Mouse (Mus musculus) layer of hippocampus, postnatal 10 days (tissue): ENCODE data around the gene Wdr63. TPM values are rescaled to one million over a fixed set of nuclear protein-coding genes. Genes with fewer than 3 reads are reported as not detected.
"Not testable (repeated sequence)": the region's sequence is repeated elsewhere in the genome, so short reads cannot be mapped to it uniquely, and the experiment has no call there.

Experiments used
- DNase-seq, 2 experiments: peaks; one replicate each; pipeline ENCODE4 v3.0.0; 2021; ENCODE audit warnings: low spot score in 2 of 2
- total RNA-seq, 2 experiments: library from RNA; stranded (reverse); gene quantifications; 2 replicates each; pipeline ENCODE4 v1.2.3; 2021

Wdr63 gene
- total RNA-seq, 2 experiments from 2014 or later, result 0.96 to 1.7 TPM

DNA sequence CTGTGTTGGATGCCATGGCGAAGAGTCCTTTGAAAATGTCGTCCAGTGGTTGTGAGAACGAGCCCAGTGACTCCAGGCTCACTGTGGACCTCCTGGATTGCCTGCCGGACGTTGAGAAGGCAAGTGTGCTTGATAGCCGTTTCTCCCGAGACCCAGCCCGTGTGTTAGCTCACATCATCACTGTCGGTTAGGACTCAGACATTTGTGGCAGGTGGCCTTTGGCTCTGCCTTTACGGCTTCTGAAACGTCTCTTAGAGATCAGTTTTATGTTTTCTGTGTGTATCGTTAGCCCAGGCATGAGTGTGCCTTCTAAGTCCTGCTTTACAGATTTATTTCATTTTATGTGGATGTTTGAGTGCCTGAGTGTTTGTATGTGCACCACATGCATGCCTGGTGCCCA, 93.6 kb downstream of the Wdr63 start:
- DNase-seq, result no peak

DNA sequence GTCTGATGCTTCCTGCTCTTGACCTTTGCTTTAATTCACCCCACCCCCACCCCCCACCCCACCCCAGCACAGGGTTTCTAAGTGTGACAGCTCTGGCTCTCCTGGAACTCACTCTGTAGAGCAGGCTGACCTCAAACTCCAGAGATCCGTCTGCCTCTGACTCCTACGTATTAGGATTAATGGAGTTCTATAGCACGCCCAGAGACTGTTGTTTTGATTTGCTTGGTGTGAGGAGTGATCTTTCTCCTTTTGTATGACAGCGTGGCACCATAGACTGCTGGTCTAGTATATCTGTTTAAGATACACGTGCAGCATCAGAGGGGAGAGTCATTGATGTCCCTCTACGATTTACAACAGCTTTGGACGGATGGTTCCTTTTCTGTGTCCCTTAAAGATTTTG, 94.4 kb downstream of the Wdr63 start:
- no peak for DNase-seq

DNA sequence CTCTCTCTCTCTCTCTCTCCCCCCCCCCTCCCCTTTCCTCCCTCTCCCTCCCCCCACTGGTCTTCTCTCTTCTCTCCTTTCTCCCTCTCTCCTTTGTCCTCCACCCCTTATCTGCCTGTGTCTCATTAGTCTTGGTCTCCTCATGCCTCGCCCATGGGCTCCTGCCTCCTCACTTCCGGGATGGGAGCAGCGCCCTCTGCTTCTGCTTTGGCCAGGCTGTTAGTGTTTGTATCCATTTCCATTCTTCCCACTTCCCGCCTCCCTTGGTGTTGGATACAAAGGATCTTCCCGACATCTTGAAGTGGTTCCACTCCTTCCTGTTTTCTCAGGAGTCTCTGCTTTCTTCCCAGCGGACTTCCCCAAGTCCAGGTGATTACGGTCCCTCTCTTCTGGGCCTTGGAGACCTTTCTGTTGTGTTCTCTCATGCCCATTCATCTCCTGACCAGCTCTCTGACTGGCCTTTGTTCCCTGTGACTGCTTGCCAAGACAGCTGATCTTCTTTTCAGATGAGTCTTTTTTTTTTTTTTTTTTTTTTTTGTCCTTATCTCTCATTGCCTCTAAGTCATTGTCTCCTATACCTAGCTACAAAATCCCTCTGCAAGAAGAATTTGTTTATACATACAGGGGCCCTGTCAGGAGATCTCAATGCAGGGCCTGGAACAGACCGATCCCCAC, 96.2 kb downstream of the Wdr63 start:
- DNase-seq, result no peak

DNA sequence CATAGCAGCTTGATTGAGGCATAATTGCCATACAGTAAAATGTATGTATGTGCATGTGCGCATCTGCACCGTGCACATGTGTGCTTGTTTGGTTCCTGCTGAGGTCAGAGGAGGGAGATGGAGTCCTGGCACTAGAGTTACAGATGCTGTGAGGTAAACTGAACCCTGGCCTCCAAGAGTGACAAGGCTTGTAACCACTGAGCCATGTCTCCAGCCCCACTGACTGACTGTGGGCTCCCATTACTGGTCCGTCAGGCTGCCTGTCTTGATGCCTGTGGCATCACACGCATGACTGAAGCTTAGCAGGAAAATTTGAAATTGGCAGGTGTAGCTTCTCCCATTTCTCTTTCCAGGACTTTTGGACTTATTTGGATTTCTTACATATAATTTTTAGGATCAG, 97.2 kb downstream of the Wdr63 start:
- DNase-seq, result no peak

DNA sequence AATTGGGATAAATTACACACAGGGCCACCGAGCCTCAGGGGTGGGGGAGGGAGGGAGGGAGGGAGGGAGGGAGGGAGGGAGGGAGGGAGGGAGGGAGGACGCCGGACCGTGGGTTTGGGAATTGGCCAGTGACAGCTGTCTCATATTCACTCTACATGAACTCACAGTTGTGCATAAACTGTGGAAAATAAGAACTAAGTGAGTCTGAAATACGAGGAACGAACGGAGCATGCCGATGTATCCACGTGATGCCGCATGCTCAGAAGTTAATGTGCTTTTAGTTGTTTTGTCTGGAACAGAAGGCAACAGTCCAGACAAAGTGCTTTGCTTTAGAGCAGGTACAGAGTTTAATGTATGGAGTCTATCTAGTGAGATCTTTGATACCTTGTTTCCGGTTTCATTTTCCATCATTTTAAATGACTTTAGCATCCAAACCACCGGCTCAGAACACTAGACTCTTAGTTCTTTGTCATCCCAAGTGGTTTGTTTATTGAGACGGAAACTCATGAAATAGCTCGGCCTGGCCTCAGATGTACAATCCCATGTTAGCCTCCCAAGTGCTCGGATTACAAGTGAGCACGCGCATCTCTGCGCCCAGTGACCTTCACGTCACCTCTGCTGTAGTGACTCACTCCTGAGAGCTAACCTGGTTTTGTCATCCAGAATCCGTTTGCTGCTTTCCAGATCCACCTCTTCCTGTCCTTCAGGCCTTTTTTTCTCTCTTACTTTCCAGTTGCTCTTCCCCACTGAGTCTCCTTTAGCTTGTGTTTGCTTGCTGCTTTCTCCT, 97.9 kb downstream of the Wdr63 start:
- no peak for DNase-seq

DNA sequence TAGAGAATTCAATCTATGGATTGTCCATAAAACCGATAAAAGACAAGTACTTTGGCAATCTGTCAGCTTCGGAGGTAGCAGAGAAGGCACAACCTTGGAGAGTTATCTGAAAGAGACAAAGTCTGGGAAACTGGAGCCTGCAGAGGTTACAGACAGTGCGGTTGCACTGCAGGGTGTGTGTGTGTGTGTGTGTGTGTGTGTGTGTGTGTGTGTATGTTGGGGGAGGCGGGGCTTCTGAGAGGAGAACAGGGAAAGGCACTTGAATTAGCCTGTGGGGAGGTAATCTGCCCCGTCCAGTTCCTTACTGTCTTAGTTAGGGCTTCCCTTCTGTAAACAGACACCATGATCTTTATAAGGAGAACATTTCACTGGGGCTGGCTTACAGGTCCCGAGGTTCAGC, 100.1 kb downstream of the Wdr63 start:
- no peak for DNase-seq

DNA sequence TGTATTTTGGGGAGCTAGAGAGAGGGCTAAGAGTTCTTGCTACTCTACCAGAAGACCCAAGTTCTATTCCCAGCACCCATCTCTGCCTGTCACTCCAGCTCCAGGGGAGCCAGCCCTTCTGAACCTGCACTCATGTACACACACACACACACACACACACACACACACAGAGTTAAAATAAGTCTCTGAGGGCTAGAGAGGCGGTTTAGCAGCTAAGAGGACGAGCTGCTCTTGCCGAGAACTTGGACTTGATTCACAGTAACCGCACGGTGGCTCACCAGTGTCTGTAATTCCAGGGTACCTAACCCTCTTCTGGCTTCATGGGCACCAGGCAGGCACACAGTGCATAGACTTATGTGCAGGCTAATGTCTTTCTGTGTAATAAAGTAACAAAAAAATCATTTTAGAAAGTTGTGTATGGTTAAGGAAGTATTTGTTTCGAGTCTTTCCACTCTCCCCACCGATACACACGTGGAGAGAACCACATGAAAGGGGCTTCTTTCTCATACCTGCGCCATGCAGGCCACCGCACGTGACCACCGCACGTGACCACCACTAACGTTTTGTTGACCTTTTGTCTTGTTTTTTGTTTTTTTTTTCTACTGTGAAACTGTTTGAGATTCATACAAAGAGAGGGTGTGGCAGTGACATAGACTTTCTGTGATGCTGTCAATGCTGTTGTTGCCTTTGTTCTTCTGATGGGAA, 103.4 kb downstream of the Wdr63 start:
- DNase-seq, result no peak

DNA sequence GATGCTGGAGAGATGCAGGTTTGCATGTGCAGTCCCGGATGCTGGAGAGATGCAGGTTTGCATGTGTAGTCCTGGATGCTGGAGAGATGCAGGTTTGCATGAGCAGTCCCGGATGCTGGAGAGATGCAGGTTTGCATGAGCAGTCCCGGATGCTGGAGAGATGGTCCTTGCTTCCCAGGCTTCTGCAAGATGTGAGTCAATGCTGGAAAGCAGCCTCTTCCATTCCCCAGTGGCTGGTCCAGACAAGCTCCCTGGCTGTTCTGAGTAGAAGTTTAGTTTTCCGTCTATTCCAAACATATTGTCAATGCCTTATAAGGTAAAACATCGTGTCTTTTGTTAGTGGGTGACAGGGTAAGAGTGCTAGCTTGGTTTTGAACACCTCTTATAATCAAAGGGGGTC, 111.4 kb downstream of the Wdr63 start:
- not testable (repeated sequence) for DNase-seq

DNA sequence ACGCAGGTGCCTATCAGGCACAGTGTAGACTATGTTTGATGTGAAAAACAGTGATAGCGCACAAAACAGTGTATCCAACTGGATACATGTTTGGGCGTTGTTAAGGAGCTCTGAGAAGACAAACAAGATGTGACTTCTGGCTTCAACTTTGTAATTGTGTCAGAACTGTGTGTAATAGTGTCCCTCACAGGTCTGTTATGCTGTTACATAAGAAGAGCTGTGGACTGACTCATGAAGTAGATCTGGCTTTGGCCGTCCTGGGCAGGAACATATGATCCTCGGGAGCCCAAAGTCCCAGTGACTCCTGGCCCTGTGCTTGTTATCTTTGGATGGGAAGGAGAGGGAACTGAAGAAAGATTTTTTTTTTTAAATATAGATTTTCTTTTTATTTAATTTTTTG, 112.4 kb downstream of the Wdr63 start:
- no peak for DNase-seq

DNA sequence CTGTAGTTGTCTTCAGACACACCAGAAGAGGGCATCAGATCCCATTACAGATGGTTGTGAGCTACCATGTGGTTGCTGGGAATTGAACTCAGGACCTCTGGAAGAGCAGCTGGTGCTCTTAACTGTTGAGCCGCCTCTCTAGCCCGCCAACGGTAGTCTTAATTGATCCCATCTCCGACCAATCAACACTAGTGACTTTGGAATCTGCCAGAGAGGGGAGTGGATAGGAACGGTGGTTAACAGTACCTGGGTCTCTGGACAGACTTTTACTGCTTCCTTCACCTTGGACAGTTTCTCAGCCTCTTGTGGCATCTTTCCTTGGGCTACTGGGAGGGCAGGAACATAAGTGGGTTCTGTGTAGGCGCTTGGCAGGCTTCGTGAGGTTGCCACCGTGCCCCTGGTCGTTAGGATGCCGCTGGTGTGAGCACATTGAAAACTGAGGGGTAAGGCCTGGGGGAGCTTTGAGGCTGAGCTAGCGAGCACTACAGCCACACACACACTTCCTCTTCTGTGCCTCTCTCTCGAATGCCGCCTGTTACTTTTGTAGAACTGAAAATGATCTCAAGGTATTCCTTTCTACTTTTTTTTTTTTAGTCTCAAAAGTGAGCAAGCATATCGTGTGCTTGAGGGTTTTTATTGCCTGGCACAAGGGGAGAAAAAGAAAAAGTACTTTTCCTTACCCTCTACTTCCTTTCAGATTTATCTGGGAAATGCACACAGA, 114.3 kb downstream of the Wdr63 start:
- DNase-seq, result no peak

DNA sequence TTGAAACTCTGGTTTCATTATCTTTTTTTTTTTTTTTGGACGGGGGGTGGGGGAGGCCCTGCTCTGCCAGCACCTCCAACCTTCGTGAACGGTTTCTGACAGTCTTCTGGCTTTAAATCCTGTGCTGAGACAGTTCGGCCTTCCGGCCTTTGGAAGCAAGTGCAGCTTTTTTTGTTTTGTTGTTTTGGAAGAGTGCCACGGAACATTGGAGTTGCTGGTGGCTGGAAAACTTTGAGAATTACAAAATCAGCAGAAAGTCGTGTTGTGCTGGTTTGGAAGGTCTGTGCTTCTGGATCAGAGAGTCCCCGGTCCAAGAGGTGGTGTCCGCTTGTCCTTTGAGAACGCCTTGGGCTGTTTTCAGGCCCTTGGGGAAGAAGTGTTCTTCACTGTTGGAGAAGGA, 115.1 kb downstream of the Wdr63 start:
- DNase-seq, result no peak

DNA sequence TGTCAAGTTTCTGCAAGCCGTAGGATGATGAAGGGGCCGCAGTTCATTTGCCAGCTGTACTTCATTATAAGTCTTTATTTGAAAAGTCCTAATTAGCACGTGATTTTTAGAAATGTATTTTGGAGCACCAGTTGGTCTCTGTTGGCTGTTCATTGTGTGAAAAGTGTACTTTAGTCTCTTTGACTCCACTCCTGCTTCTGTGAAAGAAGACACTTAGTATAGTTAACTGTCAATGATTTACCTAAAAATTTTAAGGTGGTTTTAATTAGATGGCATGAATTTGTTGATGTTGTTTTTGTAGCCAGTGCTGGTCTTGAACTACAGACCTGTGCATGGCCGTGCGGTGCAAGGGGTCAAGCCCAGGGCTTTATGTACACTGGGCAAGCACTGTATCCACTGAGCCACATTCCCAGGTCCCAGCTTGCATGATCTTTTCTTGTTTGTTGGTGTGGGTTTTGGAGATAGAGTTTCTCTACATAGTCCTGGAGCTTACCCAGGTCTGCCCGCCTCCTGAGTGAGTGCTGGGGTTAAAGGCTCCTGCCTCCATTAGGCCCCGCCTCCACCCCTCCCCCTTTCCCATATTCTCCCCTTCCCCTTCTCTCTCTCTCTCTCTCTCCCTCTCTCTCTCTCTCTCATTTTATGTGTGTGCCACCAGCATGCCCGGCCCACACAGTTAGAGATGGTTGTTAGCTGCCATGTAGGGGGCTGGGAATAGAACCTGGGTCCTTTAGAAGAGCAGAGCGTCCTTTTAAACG, 115.8 kb downstream of the Wdr63 start:
- no peak for DNase-seq

DNA sequence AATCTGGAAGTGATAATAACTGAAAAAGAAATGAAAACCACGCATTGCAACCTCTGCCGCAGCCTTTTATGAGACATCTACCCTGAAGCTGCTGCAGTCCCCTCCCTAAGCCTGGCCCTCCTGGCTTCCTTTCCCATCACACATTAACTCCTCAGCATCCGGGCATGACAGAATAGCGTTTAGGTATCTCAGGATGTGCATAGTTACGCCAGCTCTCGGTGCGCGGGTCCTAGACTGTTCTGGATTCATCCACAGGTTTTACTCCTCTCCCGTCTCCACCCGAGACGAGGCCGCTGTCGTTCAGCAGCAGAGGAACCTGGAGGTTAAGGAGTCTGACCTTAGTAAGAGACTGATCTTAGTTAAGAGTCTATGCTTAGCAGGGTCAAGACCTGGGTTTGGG, 116.8 kb downstream of the Wdr63 start:
- DNase-seq, result no peak

Other genes starting within 250 kb of the Wdr63 start
- gene Bcl10, start 185.3 kb downstream of the Wdr63 start, total RNA-seq, result 10 to 100 TPM; 16.8 to 17.5 TPM
- gene 2410004B18Rik, start 170.1 kb downstream of the Wdr63 start, total RNA-seq, result 10 to 100 TPM; 35.8 to 44.8 TPM
- 1 to 10 TPM; 3.5 to 3.7 TPM for gene Syde2, start 120.3 kb downstream of the Wdr63 start, total RNA-seq
- not detected for gene Mcoln3, start 9.3 kb upstream of the Wdr63 start, total RNA-seq
- gene Mcoln2, start 41.7 kb upstream of the Wdr63 start, total RNA-seq, result not detected
- gene Lpar3, start 112.8 kb upstream of the Wdr63 start, total RNA-seq, result under 1 TPM; 0.47 to 0.66 TPM